Mouse (Mus musculus) urinary bladder, postnatal 0 days (tissue): ENCODE results near the gene Tsr3. TPM values are rescaled to one million over a fixed set of nuclear protein-coding genes. Genes with fewer than 3 reads are reported as not detected.

Experiments used
- microRNA-seq: library from miRNA; unstranded; fragments of <30 nt; microRNA quantifications from one replicate; pipeline ENCODE4, GENCODE M21; 2016
- polyA plus RNA-seq: library from polyadenylated mRNA; unstranded; fragments of >200 nt; fragmentation: Nextera tagmentation; extraction: Ambion mirVana; gene quantifications from 2 replicates; pipeline ENCODE4 v1.2.1, GENCODE M21; 2015

Tsr3 gene
- polyA plus RNA-seq, result 34.5 and 36.9 TPM in 2 replicates

GRCm38 (mm10) chr17:25239695-25240636, at the start of gene Tsr3, which contains the start of gene Gnptg:
Tsr3 (plus strand) TSS chr17:25240170.
Gnptg (minus strand) TSS chr17:25240124.

GRCm38 (mm10) chr17:25256140-25256754, 16.3 kb downstream of the Tsr3 start, which contains the start of gene Baiap3:
Baiap3 (minus strand) TSS chr17:25256364.

GRCm38 (mm10) chr17:25274571-25275346, 34.8 kb downstream of the Tsr3 start, which contains the start of gene Ube2i:
Ube2i (minus strand) TSS chr17:25274622.

Small RNA genes within 50 kb of the gene (microRNA-seq; reads per million reads assigned to microRNA genes)
- gene Mir3547, result not detected

Other genes with a start within 250 kb of the Tsr3 start
- 2.8 and 3.1 TPM in 2 replicates for gene Cramp1l, start 224.4 kb upstream of the Tsr3 start, polyA plus RNA-seq
- 5.4 and 6.0 TPM in 2 replicates for gene Ift140, start 224.1 kb upstream of the Tsr3 start, polyA plus RNA-seq
- 21.2 and 24.3 TPM in 2 replicates for gene Tmem204, start 156.6 kb upstream of the Tsr3 start, polyA plus RNA-seq
- 17.5 and 20.7 TPM in 2 replicates for gene Telo2, start 124.2 kb upstream of the Tsr3 start, polyA plus RNA-seq
- gene Ptx4, start 119.4 kb upstream of the Tsr3 start, polyA plus RNA-seq, result not detected in 2 replicates
- 15.0 and 15.7 TPM in 2 replicates for gene Clcn7, start 106.8 kb upstream of the Tsr3 start, polyA plus RNA-seq
- gene Ccdc154, start 77.7 kb upstream of the Tsr3 start, polyA plus RNA-seq, result 0.16 TPM in 1 of 2 replicates, not detected in the other
- not detected in 2 replicates for gene Gm38655, start 64.7 kb upstream of the Tsr3 start, polyA plus RNA-seq
- 20.4 and 21.7 TPM in 2 replicates for gene BC003965, start 55.6 kb upstream of the Tsr3 start, polyA plus RNA-seq
- gene Unkl, start 51.8 kb upstream of the Tsr3 start, polyA plus RNA-seq, result 3.7 and 3.9 TPM in 2 replicates
- 24.6 and 31.8 TPM in 2 replicates for gene Gnptg, start within 50 bp of the Tsr3 start, polyA plus RNA-seq
- 1.2 and 2.0 TPM in 2 replicates for gene Baiap3, start 16.2 kb downstream of the Tsr3 start, polyA plus RNA-seq
- gene Ube2i, start 34.5 kb downstream of the Tsr3 start, polyA plus RNA-seq, result 275 and 315 TPM in 2 replicates
- gene Prss34, start 58.2 kb downstream of the Tsr3 start, polyA plus RNA-seq, result 0.82 and 1.6 TPM in 2 replicates
- gene Prss28, start 68.5 kb downstream of the Tsr3 start, polyA plus RNA-seq, result not detected in 2 replicates
- gene Prss29, start 78.5 kb downstream of the Tsr3 start, polyA plus RNA-seq, result not detected in 2 replicates
- gene Tpsab1, start 105.4 kb downstream of the Tsr3 start, polyA plus RNA-seq, result 2.4 and 10.9 TPM in 2 replicates
- gene Tpsb2, start 126.1 kb downstream of the Tsr3 start, polyA plus RNA-seq, result 43.4 and 152 TPM in 2 replicates
- 0.82 and 1.7 TPM in 2 replicates for gene Tpsg1, start 129.1 kb downstream of the Tsr3 start, polyA plus RNA-seq
- 5.6 and 7.4 TPM in 2 replicates for gene Cacna1h, start 193.6 kb downstream of the Tsr3 start, polyA plus RNA-seq
- not detected in 2 replicates for gene Tekt4, start 214.4 kb downstream of the Tsr3 start, polyA plus RNA-seq